Mouse (Mus musculus) frontal cortex, adult (tissue): ENCODE data around the gene Tcf23.

Experiments
- ATAC-seq: cut with Nextera tagmentation; 2 replicates; pipeline ENCODE4 v1.9.2; 2017; ENCODE audit warnings: mild to moderate bottlenecking, moderate library complexity, mixed read lengths; ENCODE audit not compliant: low TSS enrichment

The Tcf23 gene

GRCm38 (mm10) chr5:30968416-30968815, at the start of gene Tcf23:
Tcf23 (plus strand) TSS chr5:30968662.
- peak; percentile 44; the same call in 1 of the 2 replicates for ATAC-seq

GRCm38 (mm10) chr5:30918691-30919090, 49.8 kb upstream of the Tcf23 start:
- ATAC-seq, result no peak

- ATAC-seq, result no peak
Measured at GRCm38 (mm10) chr5:30919831-30920614, 48.4 kb upstream of the Tcf23 start.

GRCm38 (mm10) chr5:30920621-30921020, 47.8 kb upstream of the Tcf23 start:
- no peak for ATAC-seq

- peak; percentile 78 for ATAC-seq
Measured at GRCm38 (mm10) chr5:30921256-30922033, 47.0 kb upstream of the Tcf23 start, which contains the start of gene Khk. Khk (plus strand) TSS chr5:30921431.

- no peak for ATAC-seq
Measured at GRCm38 (mm10) chr5:30922581-30923041, 45.9 kb upstream of the Tcf23 start.

- no peak for ATAC-seq
Measured at GRCm38 (mm10) chr5:30923119-30923518, 45.3 kb upstream of the Tcf23 start.

- no peak for ATAC-seq
Measured at GRCm38 (mm10) chr5:30924614-30925013, 43.8 kb upstream of the Tcf23 start.

- no peak for ATAC-seq
Measured at GRCm38 (mm10) chr5:30925217-30925616, 43.2 kb upstream of the Tcf23 start.

GRCm38 (mm10) chr5:30926073-30926472, 42.4 kb upstream of the Tcf23 start:
- ATAC-seq, result no peak

GRCm38 (mm10) chr5:30927945-30928529, 40.4 kb upstream of the Tcf23 start:
- peak; percentile 90 for ATAC-seq

- peak; percentile 64 for ATAC-seq
Measured at GRCm38 (mm10) chr5:30930121-30930520, 38.3 kb upstream of the Tcf23 start.

- no peak for ATAC-seq
Measured at GRCm38 (mm10) chr5:30930846-30931245, 37.6 kb upstream of the Tcf23 start.

- no peak for ATAC-seq
Measured at GRCm38 (mm10) chr5:30931378-30931777, 37.1 kb upstream of the Tcf23 start.

- ATAC-seq, result no peak
Measured at GRCm38 (mm10) chr5:30933705-30934104, 34.8 kb upstream of the Tcf23 start.

GRCm38 (mm10) chr5:30934725-30935461, 33.6 kb upstream of the Tcf23 start:
- ATAC-seq, result no peak

- ATAC-seq, result no peak
Measured at GRCm38 (mm10) chr5:30943004-30943403, 25.5 kb upstream of the Tcf23 start.

GRCm38 (mm10) chr5:30944344-30944743, 24.1 kb upstream of the Tcf23 start:
- ATAC-seq, result no peak

GRCm38 (mm10) chr5:30944956-30945781, 23.3 kb upstream of the Tcf23 start, which contains the start of gene Cgref1:
Cgref1 (minus strand) TSS chr5:30945591.
- ATAC-seq, result peak; percentile 78

- no peak for ATAC-seq
Measured at GRCm38 (mm10) chr5:30948620-30949019, 19.8 kb upstream of the Tcf23 start.
